Mouse (Mus musculus) stomach, embryonic 15.5 days (tissue): ENCODE measurements around the gene Zbtb7b. TPM values are rescaled to one million over a fixed set of nuclear protein-coding genes. Genes with fewer than 3 reads are reported as not detected.

Experiments used
- ATAC-seq: fragments of 200-750 bp; cut with Nextera tagmentation; 2 replicates; pipeline ENCODE4 v1.8.0; 2017; ENCODE audit warnings: low read depth, moderate number of reproducible peaks, moderate TSS enrichment; ENCODE audit not compliant: insufficient read depth, low FRiP score
- H3K27ac ChIP-seq: fragments of 300-500 bp; sonication (generic); 2 replicates; pipeline ENCODE4 v1.5.1; 2015; ENCODE audit warnings: mild to moderate bottlenecking, inconsistent platforms
- H3K27me3 ChIP-seq: fragments of 300-500 bp; sonication (generic); replicated peaks from 2 replicates; pipeline ENCODE4 v1.6.1; 2015; ENCODE audit warnings: inconsistent platforms
- H3K36me3 ChIP-seq: fragments of 300-500 bp; sonication (generic); 2 replicates; pipeline ENCODE4 v1.6.1; 2015; ENCODE audit warnings: inconsistent platforms
- H3K4me1 ChIP-seq: fragments of 300-500 bp; sonication (generic); 2 replicates; pipeline ENCODE4 v1.6.1; 2015; ENCODE audit warnings: inconsistent platforms
- H3K4me2 ChIP-seq: fragments of 300-500 bp; sonication (generic); 2 replicates; pipeline ENCODE4 v1.6.1; 2015; ENCODE audit warnings: mild to moderate bottlenecking, inconsistent platforms
- H3K4me3 ChIP-seq: fragments of 300-500 bp; sonication (generic); replicated peaks from 2 replicates; pipeline ENCODE4 v1.5.1; 2015; ENCODE audit warnings: inconsistent platforms
- H3K9ac ChIP-seq: fragments of 300-500 bp; sonication (generic); 2 replicates; pipeline ENCODE4 v1.6.1; 2015; ENCODE audit warnings: inconsistent platforms
- H3K9me3 ChIP-seq: fragments of 300-500 bp; sonication (generic); 2 replicates; pipeline ENCODE4 v1.6.1; 2016; ENCODE audit warnings: inconsistent platforms
- WGBS: fragments of 180-500 bp; shearing (Covaris S2); methylation state at CpG from one replicate; pipeline ENCODE4 v1.1.7; 2015; 5-methylcytosine and 5-hydroxymethylcytosine counted together
- polyA plus RNA-seq: library from polyadenylated mRNA; unstranded; fragments of >200 nt; fragmentation: Nextera tagmentation; extraction: Ambion mirVana; gene quantifications from 2 replicates; pipeline ENCODE4 v1.2.1, GENCODE M21; 2015

The Zbtb7b gene
- polyA plus RNA-seq, 1 experiment from 2014 or later = 7.9 TPM

DNA sequence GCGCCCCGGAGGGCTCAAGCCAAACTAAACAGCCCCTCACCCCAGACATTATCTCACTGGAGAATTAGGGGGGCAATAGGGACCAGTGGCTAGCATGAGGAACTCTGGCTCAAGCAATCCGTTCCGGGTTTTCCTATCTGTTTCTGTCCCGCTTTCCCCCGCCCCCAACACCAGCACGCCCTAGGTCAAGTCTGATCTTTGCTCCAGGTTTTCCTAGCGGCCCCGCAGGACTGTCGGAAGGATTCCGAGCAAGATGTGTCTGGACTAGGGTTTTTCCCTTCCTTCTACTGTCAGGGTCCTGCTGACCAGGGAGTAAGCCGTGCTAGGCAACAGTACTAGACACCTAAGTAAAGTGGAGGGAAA, 299 bp upstream of the Zbtb7b start:
- H3K36me3 ChIP-seq = no peaks in the 10 kb centered on the region
- H3K4me3 ChIP-seq = peak overlapping the region; percentile 64
- no peaks in the 10 kb centered on the region for H3K9me3 ChIP-seq
- H3K4me2 ChIP-seq = peak overlapping the region; percentile 95
- peak overlapping the region; percentile 45; the same call in 1 of the 2 replicates for H3K9ac ChIP-seq
- WGBS = under 1% methylated on average over 12 of the region's 12 CpGs
- H3K4me1 ChIP-seq = peaks cover 26% of the 10 kb centered on the region
- H3K27me3 ChIP-seq = no peaks in the 10 kb centered on the region
- peak; percentile 8; the same call in 1 of the 2 replicates for ATAC-seq
- H3K27ac ChIP-seq = peak overlapping the region; percentile 98

DNA sequence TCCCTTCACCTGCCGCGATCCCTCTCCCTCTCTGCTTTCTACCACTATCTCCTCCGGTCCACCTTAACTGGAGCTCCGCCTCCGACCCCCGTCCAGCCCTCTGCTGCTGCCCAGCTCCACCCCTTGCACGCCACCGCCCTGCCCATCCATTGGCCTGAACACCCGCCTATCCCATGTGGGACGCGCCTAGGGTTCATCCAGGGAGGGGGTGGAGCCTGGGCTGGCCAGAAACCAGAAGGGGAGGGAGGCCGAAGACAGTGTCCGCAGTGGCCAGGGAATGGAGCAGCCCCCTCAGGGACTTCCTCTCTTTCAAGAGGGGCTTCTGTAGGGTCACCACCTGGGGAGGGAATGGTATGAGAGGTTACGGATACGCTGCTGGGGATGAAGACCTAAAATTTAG, 971 bp downstream of the Zbtb7b start:
- ATAC-seq = peak; percentile 91
- Histone ChIP-seq H3K4me2 (peak overlapping the region; percentile 95), H3K36me3 (no peaks in the 10 kb centered on the region), H3K27ac (peak overlapping the region; percentile 98), H3K9me3 (no peaks in the 10 kb centered on the region), H3K4me1 (peaks cover 37% of the 10 kb centered on the region), H3K4me3 (peak overlapping the region; percentile 64), H3K27me3 (no peaks in the 10 kb centered on the region), H3K9ac (peak overlapping the region; percentile 45)
- WGBS = under 1% methylated on average over 15 of the region's 15 CpGs

DNA sequence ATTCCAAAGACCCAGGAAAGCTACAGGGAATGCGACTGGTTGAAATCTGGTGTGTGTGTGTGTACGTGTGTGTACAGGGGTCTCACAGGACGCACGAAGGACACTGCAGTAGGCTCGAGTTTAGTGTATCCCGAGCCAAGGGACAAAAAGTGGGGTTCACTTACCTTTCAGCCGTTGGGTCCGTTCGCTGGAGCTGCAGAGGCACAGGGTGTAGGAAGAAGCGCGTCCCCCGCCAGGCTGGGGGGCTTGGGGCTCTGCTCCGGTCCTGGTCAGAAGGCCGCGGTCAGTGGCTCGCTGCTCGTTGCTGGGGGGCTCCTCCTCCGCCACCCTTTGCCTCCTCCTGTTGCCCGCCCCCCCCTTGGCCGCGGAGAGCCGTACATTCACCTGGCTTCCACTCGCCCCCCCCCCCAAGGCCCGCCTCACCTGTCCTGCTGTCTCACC, 1.7 kb downstream of the Zbtb7b start:
- Histone ChIP-seq H3K27ac (peak overlapping the region; percentile 98), H3K4me3 (peak overlapping the region; percentile 64), H3K27me3 (no peaks in the 10 kb centered on the region), H3K4me1 (peaks cover 45% of the 10 kb centered on the region), H3K36me3 (no peaks in the 10 kb centered on the region), H3K9me3 (no peaks in the 10 kb centered on the region), H3K4me2 (peak overlapping the region; percentile 95), H3K9ac (peak overlapping the region; percentile 48; the same call in 1 of the 2 replicates)
- 0% methylated on average over 23 of the region's 24 CpGs for WGBS
- ATAC-seq = no peak

DNA sequence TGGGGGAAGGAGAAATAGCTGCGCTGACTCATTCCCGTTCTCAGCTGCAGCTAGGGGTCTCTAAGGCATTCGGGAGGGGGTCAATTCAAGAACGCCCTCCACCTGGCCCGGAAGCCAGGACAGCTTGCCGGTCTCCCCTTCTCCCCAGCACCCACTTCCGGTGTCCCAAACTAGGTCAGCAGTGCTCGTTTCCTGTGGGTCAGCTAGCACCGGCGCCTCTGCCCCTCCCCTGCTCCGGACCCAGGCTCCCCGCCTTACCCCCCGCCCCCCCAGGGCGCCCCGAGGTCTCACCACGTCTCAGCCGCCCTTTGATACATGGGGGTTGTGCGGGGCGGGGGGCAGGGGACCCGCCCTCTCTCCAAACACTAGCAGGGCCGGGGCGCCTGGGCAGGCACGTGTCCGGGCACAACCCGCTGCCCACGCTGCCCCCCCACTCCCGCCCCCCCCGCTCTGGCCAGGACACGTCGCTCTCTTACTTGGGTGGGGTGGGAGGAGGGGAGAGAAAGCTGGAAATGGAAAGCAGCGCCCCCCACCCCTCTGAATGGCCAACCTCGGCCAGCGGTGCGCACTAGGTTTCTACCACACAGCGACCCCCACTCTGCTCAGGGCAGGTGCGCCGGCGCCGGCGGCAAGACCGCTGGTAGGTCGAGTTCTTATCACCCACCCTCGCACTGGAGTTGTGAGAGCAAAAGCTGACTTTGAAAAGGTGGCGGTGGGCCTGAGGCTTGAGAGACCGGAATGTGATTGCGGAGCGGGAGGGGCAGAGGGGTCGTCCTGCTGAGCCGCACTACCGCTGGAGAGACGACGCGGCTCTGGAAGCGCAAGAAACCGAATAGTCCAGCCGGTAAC, 2.7 kb downstream of the Zbtb7b start:
- Histone ChIP-seq H3K27ac (peak overlapping the region; percentile 98), H3K9me3 (no peaks in the 10 kb centered on the region), H3K4me2 (peak overlapping the region; percentile 95), H3K27me3 (no peaks in the 10 kb centered on the region), H3K36me3 (no peaks in the 10 kb centered on the region), H3K9ac (peak overlapping the region; percentile 48), H3K4me3 (peak overlapping the region; percentile 64), H3K4me1 (peaks cover 53% of the 10 kb centered on the region)
- peak; percentile 3; the same call in 1 of the 2 replicates for ATAC-seq
- under 1% methylated on average over 55 of the region's 56 CpGs for WGBS

DNA sequence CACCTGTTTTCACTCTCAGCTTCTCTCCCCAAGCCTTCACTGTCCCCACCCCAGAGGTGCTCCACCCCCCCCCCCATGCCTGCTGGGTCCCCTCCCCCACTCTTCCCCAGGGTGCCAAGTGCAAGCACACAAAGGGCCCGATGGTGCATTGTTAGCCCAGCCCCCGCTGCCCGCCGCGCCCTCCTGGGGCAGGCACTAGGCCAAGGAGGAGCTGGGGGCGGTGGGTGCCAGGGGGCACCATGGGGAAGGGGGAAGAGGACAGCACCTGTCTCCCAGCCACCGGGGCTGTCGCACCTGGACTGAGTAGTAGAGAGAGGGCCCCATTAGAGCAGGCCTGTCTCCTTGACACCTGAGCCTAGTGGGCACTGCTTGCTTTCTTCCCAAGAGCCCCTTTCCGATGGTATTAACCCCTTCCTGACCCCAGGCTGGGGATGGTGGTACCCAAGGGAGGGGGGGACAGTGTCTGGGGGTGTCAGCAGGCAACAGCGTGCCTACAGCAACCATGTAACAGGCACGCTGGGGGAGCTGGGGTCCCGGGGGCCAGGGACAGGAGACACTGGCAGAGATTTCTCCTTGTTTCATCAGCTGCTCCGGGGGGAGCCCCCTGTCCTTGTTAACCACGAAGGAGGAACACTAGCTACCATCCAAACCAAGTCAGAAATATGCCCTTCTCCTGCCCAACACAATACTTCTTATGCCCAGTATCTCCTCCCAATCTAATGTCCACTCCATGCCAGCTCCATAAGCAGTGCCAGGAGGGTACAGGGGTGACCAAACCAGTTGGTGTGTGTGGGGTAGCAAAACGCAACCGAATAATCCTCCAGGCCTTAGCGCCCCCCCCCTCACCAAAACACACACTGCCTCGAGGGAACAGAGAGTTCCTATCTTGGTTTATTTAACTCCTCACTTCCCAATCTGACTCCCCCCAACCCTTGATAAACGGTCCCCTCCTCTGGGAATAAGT, 3.6 kb downstream of the Zbtb7b start:
- Histone ChIP-seq H3K27me3 (no peaks in the 10 kb centered on the region), H3K9me3 (no peaks in the 10 kb centered on the region), H3K4me3 (peak overlapping the region; percentile 64), H3K4me2 (peak overlapping the region; percentile 95), H3K9ac (peak overlapping the region; percentile 48; the same call in 1 of the 2 replicates), H3K4me1 (peaks cover 52% of the 10 kb centered on the region), H3K27ac (peak overlapping the region; percentile 98), H3K36me3 (no peaks in the 10 kb centered on the region)
- ATAC-seq = no peak
- 16% methylated on average over 19 of the region's 19 CpGs for WGBS

DNA sequence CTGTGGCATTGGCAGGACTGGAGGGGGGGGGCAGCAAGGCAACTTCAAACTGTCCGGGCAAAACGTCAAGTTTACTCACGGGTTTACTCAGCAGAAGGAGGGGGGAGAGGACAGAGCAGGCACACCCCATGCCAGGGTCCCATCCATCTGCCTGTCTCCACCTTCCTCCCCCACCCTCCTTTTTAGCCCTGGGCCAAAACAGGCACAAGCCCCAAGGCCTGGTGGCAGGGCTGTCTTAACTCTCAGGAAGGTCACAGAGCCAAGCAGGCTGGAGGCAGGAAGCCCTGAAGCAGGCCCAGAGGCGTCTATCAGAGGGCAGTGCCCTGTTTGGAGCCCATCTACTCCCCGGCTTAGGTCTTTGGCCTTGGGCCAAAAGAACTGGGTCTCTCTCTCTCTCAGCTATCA, 4.5 kb downstream of the Zbtb7b start:
- no peaks in the 10 kb centered on the region for H3K27me3 ChIP-seq
- H3K9ac ChIP-seq = no peak overlapping the region
- H3K4me2 ChIP-seq = peak overlapping the region; percentile 95
- no peaks in the 10 kb centered on the region for H3K36me3 ChIP-seq
- H3K4me3 ChIP-seq = peak overlapping the region; percentile 64
- peaks cover 54% of the 10 kb centered on the region for H3K4me1 ChIP-seq
- H3K9me3 ChIP-seq = no peaks in the 10 kb centered on the region
- peak overlapping the region; percentile 98 for H3K27ac ChIP-seq
- no peak for ATAC-seq
- 37% methylated on average over 5 of the region's 5 CpGs for WGBS

DNA sequence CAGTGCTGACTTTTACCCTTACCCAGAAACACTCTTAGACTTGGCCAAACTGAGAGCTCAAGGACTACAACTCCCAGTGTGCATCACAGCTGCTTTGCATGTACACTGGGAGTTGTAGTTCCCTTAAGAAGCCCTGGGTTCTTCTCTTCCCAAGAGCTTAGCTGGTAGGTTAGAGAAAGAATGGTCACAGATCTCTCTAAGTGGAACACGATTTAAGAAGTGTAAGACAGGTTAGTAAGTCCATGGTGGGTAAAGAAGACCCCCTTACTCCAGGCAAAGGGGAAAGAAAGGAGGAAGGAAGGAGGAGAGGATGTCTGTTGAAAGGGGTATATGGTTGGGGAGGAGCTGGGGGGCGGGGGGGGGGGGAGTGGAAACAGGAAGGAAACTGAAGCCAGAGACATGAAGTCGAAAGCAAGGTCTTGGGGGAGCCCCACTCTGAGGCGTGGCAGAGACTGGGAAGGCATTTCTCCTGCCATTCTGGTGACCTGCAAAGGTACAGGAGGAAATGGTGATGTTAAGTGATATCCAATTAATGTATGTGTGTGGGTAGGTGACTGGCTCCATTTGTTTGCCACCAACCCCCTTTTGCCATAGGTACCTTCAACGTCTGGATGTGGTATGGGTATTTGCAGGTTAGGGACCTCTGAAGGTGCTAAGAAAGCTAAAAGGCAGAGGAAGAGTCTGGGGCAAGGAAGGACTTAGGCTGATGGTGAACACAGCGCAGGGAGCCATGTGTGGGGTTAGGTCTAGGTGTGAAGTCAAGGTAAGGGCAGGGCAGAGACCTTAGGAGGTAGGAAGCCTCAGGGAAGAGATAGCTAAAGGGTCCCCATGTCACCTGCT, 5.5 kb downstream of the Zbtb7b start:
- no peak overlapping the region for H3K9ac ChIP-seq
- H3K4me1 ChIP-seq = peaks cover 63% of the 10 kb centered on the region
- no peak for ATAC-seq
- no peak overlapping the region for H3K4me3 ChIP-seq
- H3K36me3 ChIP-seq = no peaks in the 10 kb centered on the region
- H3K4me2 ChIP-seq = peak overlapping the region; percentile 95; the same call in 1 of the 2 replicates
- H3K27ac ChIP-seq = peak overlapping the region; percentile 98
- 44% methylated on average over 5 of the region's 6 CpGs for WGBS
- H3K27me3 ChIP-seq = no peaks in the 10 kb centered on the region
- no peaks in the 10 kb centered on the region for H3K9me3 ChIP-seq

DNA sequence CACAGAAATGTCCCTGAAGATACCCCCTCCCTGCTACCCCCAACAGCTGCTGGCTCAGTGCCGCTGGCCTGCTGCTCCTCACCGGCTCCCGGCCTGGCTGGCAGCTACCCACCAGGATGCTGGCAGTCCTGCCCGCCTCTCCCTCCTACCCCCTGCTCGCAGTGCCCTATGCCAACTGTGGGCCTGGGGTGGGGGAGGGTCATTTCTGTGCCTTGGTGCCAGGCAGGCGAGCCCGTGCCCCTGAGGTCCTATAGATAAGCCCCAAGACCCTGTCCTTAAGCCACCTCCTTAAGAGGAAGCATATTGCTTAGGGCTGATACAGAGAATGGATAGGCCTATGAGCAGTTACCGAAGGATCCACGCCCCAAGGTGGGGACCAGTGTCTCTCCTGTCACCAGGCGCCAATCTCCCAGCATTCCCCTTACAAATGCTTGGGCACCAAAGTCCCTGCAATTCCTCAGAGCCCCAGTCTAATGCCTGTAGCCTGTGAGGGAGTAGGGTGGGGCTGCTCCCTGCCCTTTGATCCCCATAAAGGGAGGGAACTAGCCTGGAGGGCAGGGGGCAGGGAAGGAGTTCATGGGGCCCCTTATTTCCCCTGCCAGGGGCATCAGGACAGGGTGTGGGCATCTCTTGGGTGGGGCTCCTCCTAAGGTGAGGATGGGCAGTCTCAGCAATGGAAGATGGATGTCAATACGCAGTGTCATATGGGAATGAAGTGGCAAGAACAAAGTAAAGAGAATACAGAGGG, 6.3 kb downstream of the Zbtb7b start:
- ATAC-seq = no peak
- Histone ChIP-seq H3K36me3 (no peaks in the 10 kb centered on the region), H3K9me3 (no peaks in the 10 kb centered on the region), H3K4me1 (peaks cover 65% of the 10 kb centered on the region), H3K4me2 (peak overlapping the region; percentile 40; the same call in 1 of the 2 replicates), H3K9ac (no peak overlapping the region), H3K4me3 (peak overlapping the region; percentile 16; the same call in 1 of the 2 replicates), H3K27ac (peak overlapping the region; percentile 74), H3K27me3 (no peaks in the 10 kb centered on the region)
- 68% methylated on average over 11 of the region's 11 CpGs for WGBS

DNA sequence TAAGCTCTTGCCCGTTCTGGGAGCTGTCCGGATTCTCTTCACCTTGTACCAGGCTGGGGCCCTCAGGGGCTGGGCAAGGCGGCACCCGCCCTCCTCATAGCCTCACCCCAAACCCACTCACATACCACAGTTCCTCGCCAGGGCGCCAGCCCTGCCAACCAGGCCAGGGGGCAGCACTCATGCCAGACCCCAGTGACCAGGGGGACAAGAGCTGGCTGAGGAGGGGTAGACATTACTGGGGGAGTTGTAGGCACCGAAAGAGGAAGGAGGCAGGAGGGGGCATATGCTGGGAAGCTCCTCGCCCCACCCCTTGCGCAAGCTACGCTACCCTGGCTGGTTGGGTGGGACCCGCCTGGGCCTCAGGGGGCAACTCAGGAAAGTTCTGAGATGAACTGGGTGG, 6.9 kb downstream of the Zbtb7b start:
- H3K4me3 ChIP-seq = peak overlapping the region; percentile 16; the same call in 1 of the 2 replicates
- H3K9ac ChIP-seq = no peak overlapping the region
- H3K4me1 ChIP-seq = peaks cover 65% of the 10 kb centered on the region
- H3K27ac ChIP-seq = peak overlapping the region; percentile 74
- H3K4me2 ChIP-seq = peak overlapping the region; percentile 40
- H3K9me3 ChIP-seq = no peaks in the 10 kb centered on the region
- ATAC-seq = no peak
- WGBS = 76% methylated on average over 11 of the region's 11 CpGs
- no peaks in the 10 kb centered on the region for H3K36me3 ChIP-seq
- H3K27me3 ChIP-seq = no peaks in the 10 kb centered on the region

DNA sequence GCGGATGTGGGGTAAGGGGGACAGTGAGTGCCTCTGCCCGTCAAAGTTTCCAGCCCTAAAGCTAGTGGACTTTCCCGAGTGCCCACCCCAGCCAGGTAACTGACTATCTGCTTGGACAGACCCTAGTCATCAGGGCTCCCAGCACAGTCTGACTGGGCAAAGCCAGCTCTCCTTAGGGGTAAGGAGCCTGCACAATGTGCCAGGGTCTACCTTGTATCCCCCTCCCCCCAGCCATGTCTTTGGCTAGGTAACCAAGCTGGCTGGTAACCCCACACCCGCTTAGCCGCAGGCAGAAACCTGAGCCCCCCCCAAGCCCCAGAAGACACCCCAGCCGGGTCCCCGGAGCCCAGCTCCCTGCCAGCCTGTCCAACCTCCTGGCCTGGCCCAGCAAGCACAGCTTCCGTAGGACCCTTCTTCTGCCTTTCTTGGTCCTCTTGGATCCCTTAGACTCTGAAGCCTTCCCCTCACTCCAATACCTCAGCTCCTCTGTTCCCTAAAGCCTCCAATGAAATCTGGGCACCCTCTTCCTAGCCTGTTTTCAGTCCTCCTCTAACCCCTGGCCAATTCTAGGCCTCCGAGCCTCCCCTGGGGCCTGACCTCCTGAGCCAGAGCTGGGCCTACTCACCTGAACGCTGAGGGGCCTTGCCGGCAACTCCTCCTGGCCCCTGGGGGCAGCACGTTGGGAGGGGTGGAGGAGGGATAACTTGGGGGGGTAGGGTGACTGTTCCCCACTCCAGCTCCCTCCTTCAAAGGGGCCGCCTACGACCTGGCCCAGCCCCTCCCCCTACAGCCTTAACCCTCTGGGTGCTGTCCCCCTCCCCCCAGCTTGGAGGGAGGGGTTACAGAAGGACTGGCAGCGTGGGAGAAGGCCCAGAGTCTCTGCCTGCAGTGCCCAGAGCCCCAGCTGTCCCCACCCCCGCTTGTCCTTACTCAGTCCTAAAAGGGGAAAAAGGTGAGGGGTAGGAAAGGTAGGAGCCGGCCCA, 7.8 kb downstream of the Zbtb7b start:
- H3K9me3 ChIP-seq = no peaks in the 10 kb centered on the region
- H3K27ac ChIP-seq = peak overlapping the region; percentile 74; the same call in 1 of the 2 replicates
- peaks cover 65% of the 10 kb centered on the region for H3K4me1 ChIP-seq
- no peak overlapping the region for H3K9ac ChIP-seq
- H3K4me2 ChIP-seq = peak overlapping the region; percentile 40
- WGBS = 60% methylated on average over 17 of the region's 17 CpGs
- peak overlapping the region; percentile 16 for H3K4me3 ChIP-seq
- no peaks in the 10 kb centered on the region for H3K36me3 ChIP-seq
- ATAC-seq = no peak
- H3K27me3 ChIP-seq = no peaks in the 10 kb centered on the region
